Mouse (Mus musculus) frontal cortex, postnatal 36 days (tissue): Measurements from ENCODE around the gene Rpl11.
"Not testable (repeated sequence)": the region's sequence is repeated elsewhere in the genome, so short reads cannot be mapped to it uniquely, and the experiment has no call there.

Source experiments
- DNase-seq, 2 experiments: peaks; one replicate each; pipeline ENCODE4 v3.0.0; 2022; ENCODE audit warnings: low spot score in 2 of 2

Rpl11 gene

GRCm38 (mm10) chr4:135980223-135980622 lies 73.0 kb downstream of the Rpl11 start:
- DNase-seq: not testable (repeated sequence)
